Mouse (Mus musculus) G1E (cell line): ENCODE results near the gene Snx8.

ENCODE experiments used
- CTCF ChIP-seq: IDR thresholded peaks from 2 replicates; pipeline ENCODE4 v1.5.1; 2012; ENCODE audit warnings: low read depth, low read length, inconsistent platforms, mixed read lengths
- GATA1 ChIP-seq: IDR thresholded peaks from 2 replicates; pipeline ENCODE4 v1.6.1; 2012; ENCODE audit warnings: borderline replicate concordance, low read length, inconsistent platforms, mixed read lengths
- POLR2AphosphoS5 ChIP-seq: IDR thresholded peaks from 2 replicates; pipeline ENCODE4 v1.6.1; 2012; ENCODE audit warnings: low read depth, low read length, inconsistent platforms; ENCODE audit not compliant: insufficient replicate concordance

- TF ChIP-seq CTCF (no peak), POLR2AphosphoS5 (no peak), GATA1 (no peak)
Observed at GRCm38 (mm10) chr5:140378121-140378853, 10.8 kb downstream of the Snx8 start.
